Mouse (Mus musculus) ES-Bruce4 (cell line): ENCODE measurements at regions not wholly inside any gene's neighbourhood (a gene's known extent, or its start where the extent isn't known, plus 50 kb on each side); places are given as distances from the start of the nearest gene placed in this dataset.

Source experiments
- CTCF ChIP-seq: IDR thresholded peaks from one replicate; pipeline ENCODE4 v1.8.1; 2011; ENCODE audit warnings: low read depth, low read length
- POLR2A ChIP-seq: IDR thresholded peaks from one replicate; pipeline ENCODE4 v1.8.1; 2011; ENCODE audit warnings: low read length; ENCODE audit not compliant: insufficient read depth

DNA sequence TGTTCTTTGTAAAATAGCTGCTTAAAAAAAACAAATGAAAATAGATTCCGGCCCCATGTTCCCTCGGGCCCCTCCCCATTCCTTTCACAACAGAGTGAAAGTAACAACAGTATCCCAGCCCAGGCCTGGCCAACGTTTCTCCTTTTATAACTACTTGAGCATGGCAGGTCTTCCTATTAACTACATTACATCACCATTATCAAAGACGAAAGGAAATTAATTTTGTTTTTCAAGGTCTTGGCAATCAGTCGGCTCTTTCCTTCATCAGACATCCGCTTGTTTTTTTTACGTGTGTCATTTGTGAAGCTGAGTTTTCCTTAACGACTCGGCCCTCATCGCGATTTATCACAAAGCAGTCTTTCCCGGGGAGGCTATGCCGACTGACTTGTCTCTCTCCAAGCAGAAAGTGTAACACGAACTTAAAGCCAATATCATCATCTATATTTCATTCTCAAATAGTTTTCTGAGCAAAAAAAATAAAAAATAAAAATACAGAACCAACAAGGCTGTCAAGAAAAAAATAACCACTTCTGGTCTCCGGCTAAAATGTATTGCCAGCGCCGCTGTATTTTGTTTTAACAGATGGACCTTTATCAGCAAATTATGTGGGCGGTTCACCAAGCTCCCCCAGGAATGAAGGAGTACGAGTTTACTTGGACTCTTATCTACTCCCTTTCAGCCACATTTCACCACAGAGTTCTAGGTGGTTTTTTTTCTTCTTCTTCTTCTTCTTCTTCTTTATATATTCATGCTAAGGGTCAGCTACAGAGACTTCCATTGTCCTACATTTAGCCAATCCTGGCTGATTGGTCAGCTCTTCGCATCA lies 89.9 kb upstream of the Cdkn3 start:
- no peak for TF ChIP-seq CTCF
- no peak for TF ChIP-seq POLR2A
